Mouse (Mus musculus) heart, embryonic 14.5 days (tissue): Measurements from ENCODE around the gene Srsf9. TPM values are rescaled to one million over a fixed set of nuclear protein-coding genes. Genes with fewer than 3 reads are reported as not detected.

Source experiments
- ATAC-seq: fragments of 200-750 bp; cut with Nextera tagmentation; 2 replicates; pipeline ENCODE4 v1.8.0; 2017; ENCODE audit warnings: low read depth, moderate TSS enrichment; ENCODE audit not compliant: insufficient number of reproducible peaks, insufficient read depth, low FRiP score
- H3K27ac ChIP-seq, 2 experiments: fragments of 200-500 bp in 1 of 2; fragments of 300-500 bp in 1 of 2; sonication (generic) in 1 of 2; replicated peaks in 1 of 2; 2 replicates each; pipeline ENCODE4 v1.5.1; 2012 to 2014; ENCODE audit warnings: low read depth in 2 of 2, low read length in 2 of 2, control low read depth in 1 of 2, mild to moderate bottlenecking in 1 of 2, mixed read lengths in 1 of 2; ENCODE audit not compliant: control insufficient read depth in 1 of 2, insufficient read depth in 1 of 2
- H3K27me3 ChIP-seq: fragments of 300-500 bp; sonication (generic); 2 replicates; pipeline ENCODE4 v1.6.1; 2014; ENCODE audit warnings: mild to moderate bottlenecking, low read length, control low read depth; ENCODE audit not compliant: control insufficient read depth, insufficient read depth
- H3K36me3 ChIP-seq: fragments of 300-500 bp; sonication (generic); 2 replicates; pipeline ENCODE4 v1.6.1; 2014; ENCODE audit warnings: mild to moderate bottlenecking, control low read depth, low read length, mixed read lengths; ENCODE audit not compliant: control insufficient read depth, insufficient read depth
- H3K4me1 ChIP-seq, 2 experiments: fragments of 200-500 bp in 1 of 2; fragments of 300-500 bp in 1 of 2; sonication (generic) in 1 of 2; 2 replicates each; pipeline ENCODE4 v1.6.1; 2012 to 2014; ENCODE audit warnings: low read length in 2 of 2, control low read depth in 1 of 2, mixed read lengths in 1 of 2; ENCODE audit not compliant: control insufficient read depth in 2 of 2, insufficient read depth in 2 of 2
- H3K4me2 ChIP-seq: fragments of 300-500 bp; sonication (generic); 2 replicates; pipeline ENCODE4 v1.6.1; 2014; ENCODE audit warnings: mild to moderate bottlenecking, low read length
- H3K4me3 ChIP-seq, 2 experiments: fragments of 200-500 bp in 1 of 2; fragments of 300-500 bp in 1 of 2; sonication (generic) in 1 of 2; 2 replicates each; pipeline ENCODE4 v1.5.1; 2012 to 2014; ENCODE audit warnings: low read length in 2 of 2, mild to moderate bottlenecking in 2 of 2, control low read depth in 1 of 2, low read depth in 1 of 2, moderate library complexity in 1 of 2; ENCODE audit not compliant: control insufficient read depth in 1 of 2, insufficient read depth in 1 of 2
- H3K9ac ChIP-seq: fragments of 300-500 bp; sonication (generic); 2 replicates; pipeline ENCODE4 v1.6.1; 2014; ENCODE audit warnings: mild to moderate bottlenecking, low read length
- H3K9me3 ChIP-seq: fragments of 300-500 bp; sonication (generic); 2 replicates; pipeline ENCODE4 v1.6.1; 2016; ENCODE audit warnings: low read length, control low read depth; ENCODE audit not compliant: control insufficient read depth
- WGBS: fragments of 180-500 bp; shearing (Covaris S2); extraction: QIAGEN DNeasy Blood & Tissue Kit; methylation state at CpG from one replicate; pipeline ENCODE4 v1.1.7; 2014; 5-methylcytosine and 5-hydroxymethylcytosine counted together
- polyA plus RNA-seq: library from polyadenylated mRNA; unstranded; fragments of >200 nt; fragmentation: Nextera tagmentation; extraction: Ambion mirVana; gene quantifications from 2 replicates; pipeline ENCODE4 v1.2.1, GENCODE M21; 2014

Gene Srsf9
- polyA plus RNA-seq, 1 experiment from 2014 or later: 104 TPM

GRCm38 (mm10) chr5:115349225-115349555 is 22.2 kb downstream of the Srsf9 start:
- ATAC-seq: no peak
- Histone ChIP-seq H3K27me3 (no peaks in the 10 kb centered on the region), H3K9ac (peak overlapping the region; percentile 87), H3K36me3 (peaks cover 30% of the 10 kb centered on the region), H3K4me1 (peaks cover 0 to 7% of the 10 kb centered on the region in 2 experiments; a peak in 2 of 4 replicates), H3K4me2 (peak overlapping the region; percentile 85), H3K27ac (peak overlapping the region; percentile 69 to 74), H3K4me3 (peak overlapping the region; percentile 74 to 77), H3K9me3 (0 out of 2 replicates have a peak, but pooled peaks cover 3% of the 10 kb centered on the region)
- whole genome bisulfite sequencing: under 1% methylated on average over 18 of the region's 18 CpGs

GRCm38 (mm10) chr5:115351348-115351747 is 24.4 kb downstream of the Srsf9 start:
- Histone ChIP-seq H3K9ac (no peak overlapping the region), H3K4me3 (no peak overlapping the region), H3K36me3 (peaks cover 8% of the 10 kb centered on the region), H3K27me3 (no peaks in the 10 kb centered on the region), H3K9me3 (0 out of 2 replicates have a peak, but pooled peaks cover 3% of the 10 kb centered on the region), H3K4me1 (peaks cover 0 to 7% of the 10 kb centered on the region in 2 experiments; a peak in 2 of 4 replicates), H3K27ac (no peak overlapping the region), H3K4me2 (no peak overlapping the region)
- 69% methylated on average over 5 of the region's 5 CpGs for WGBS
- no peak for ATAC-seq

GRCm38 (mm10) chr5:115355070-115355469 is 28.1 kb downstream of the Srsf9 start:
- 52% methylated on average over 13 of the region's 13 CpGs for WGBS
- no peaks in the 10 kb centered on the region for H3K4me1 ChIP-seq
- H3K36me3 ChIP-seq: no peaks in the 10 kb centered on the region
- no peaks in the 10 kb centered on the region for H3K27me3 ChIP-seq
- no peak overlapping the region for H3K4me2 ChIP-seq
- no peak for ATAC-seq
- no peak overlapping the region for H3K4me3 ChIP-seq
- no peak overlapping the region for H3K27ac ChIP-seq
- 0 out of 2 replicates have a peak, but pooled peaks cover 3% of the 10 kb centered on the region for H3K9me3 ChIP-seq
- H3K9ac ChIP-seq: no peak overlapping the region

- Histone ChIP-seq H3K9me3 (no peaks in the 10 kb centered on the region), H3K27me3 (no peaks in the 10 kb centered on the region), H3K4me3 (no peak overlapping the region), H3K4me2 (0 out of 2 replicates have a peak overlapping the region, but pooled peaks have one; percentile 23), H3K27ac (no peak overlapping the region), H3K4me1 (no peaks in the 10 kb centered on the region), H3K9ac (no peak overlapping the region), H3K36me3 (no peaks in the 10 kb centered on the region)
- 4% methylated on average over 12 of the region's 12 CpGs for WGBS
- ATAC-seq: 0 out of 2 replicates have a peak, but pooled peaks have one; percentile 52
These were observed 31.9 kb downstream of the Srsf9 start for GRCm38 (mm10) chr5:115358872-115359271.

- Histone ChIP-seq H3K4me1 (no peaks in the 10 kb centered on the region), H3K4me2 (no peak overlapping the region), H3K27me3 (no peaks in the 10 kb centered on the region), H3K9me3 (no peaks in the 10 kb centered on the region), H3K9ac (no peak overlapping the region), H3K36me3 (no peaks in the 10 kb centered on the region), H3K27ac (no peak overlapping the region), H3K4me3 (no peak overlapping the region)
- ATAC-seq: no peak
- WGBS: 83% methylated on average over 8 of the region's 8 CpGs
These were observed 32.5 kb downstream of the Srsf9 start for GRCm38 (mm10) chr5:115359438-115359837.

GRCm38 (mm10) chr5:115359851-115360372 is 32.9 kb downstream of the Srsf9 start:
- Histone ChIP-seq H3K27ac (no peak overlapping the region), H3K9me3 (no peaks in the 10 kb centered on the region), H3K4me2 (no peak overlapping the region), H3K36me3 (no peaks in the 10 kb centered on the region), H3K4me1 (no peaks in the 10 kb centered on the region), H3K9ac (no peak overlapping the region), H3K4me3 (no peak overlapping the region), H3K27me3 (no peaks in the 10 kb centered on the region)
- no peak for ATAC-seq
- 56% methylated on average over 5 of the region's 5 CpGs for WGBS

- no peak for ATAC-seq
- H3K9me3 ChIP-seq: no peaks in the 10 kb centered on the region
- H3K27me3 ChIP-seq: no peaks in the 10 kb centered on the region
- no peak overlapping the region for H3K27ac ChIP-seq
- 30% methylated on average over 7 of the region's 7 CpGs for WGBS
- H3K9ac ChIP-seq: no peak overlapping the region
- H3K4me3 ChIP-seq: no peak overlapping the region
- no peaks in the 10 kb centered on the region for H3K4me1 ChIP-seq
- no peaks in the 10 kb centered on the region for H3K36me3 ChIP-seq
- H3K4me2 ChIP-seq: no peak overlapping the region
These were observed 35.2 kb downstream of the Srsf9 start for GRCm38 (mm10) chr5:115362216-115362615.
